Comparison of ENCODE assay signal across 12 mouse cellular contexts in genomic region chr4:93307486-93307885, GRCm38 (mm10).
"Had no signal": no experiment of that assay in that cellular context is flagged by ENCODE, and none has a peak within 500 bp of the region (broad histone marks: within the 10 kb centered on the region; RNA-seq: fewer than 3 reads in every experiment).

No protein-coding gene starts in this region.

- DNase-seq: kidney, adult 9 months; kidney, postnatal 14 days; kidney, postnatal 4 days; liver; lung, adult 18-20 months; lung, postnatal 10 days; lung, postnatal 4 days; right cerebral cortex, postnatal 4 days; thymus, adult 18-20 months; thymus, postnatal 36 days had no signal

- ATAC-seq: midbrain, embryonic 13.5 days; midbrain, embryonic 16.5 days had no signal
